Mouse (Mus musculus) ES-Bruce4 (cell line): ENCODE measurements around the gene Mvb12b. TPM values are rescaled to one million over a fixed set of nuclear protein-coding genes. Genes with fewer than 3 reads are reported as not detected.

Experiments
- H3K27ac ChIP-seq: 2 replicates; pipeline ENCODE4 v1.5.1; 2012; ENCODE audit warnings: low read length, inconsistent platforms; ENCODE audit not compliant: insufficient read depth
- H3K27me3 ChIP-seq: 2 replicates; pipeline ENCODE4 v1.6.1; 2012; ENCODE audit warnings: mild to moderate bottlenecking, low read length, inconsistent platforms; ENCODE audit not compliant: control insufficient read depth, poor library complexity, insufficient read depth, severe bottlenecking
- H3K36me3 ChIP-seq: 2 replicates; pipeline ENCODE4 v1.6.1; 2012; ENCODE audit warnings: inconsistent platforms, mild to moderate bottlenecking, low read length, moderate library complexity; ENCODE audit not compliant: control insufficient read depth, poor library complexity, insufficient read depth, severe bottlenecking
- H3K4me1 ChIP-seq: one replicate; pipeline ENCODE4 v1.8.1; 2011; ENCODE audit warnings: low read length; ENCODE audit not compliant: control insufficient read depth, insufficient read depth
- H3K4me3 ChIP-seq: 2 replicates; pipeline ENCODE4 v1.5.1; 2011; ENCODE audit warnings: low read depth, mild to moderate bottlenecking, low read length
- H3K9ac ChIP-seq: 2 replicates; pipeline ENCODE4 v1.6.1; 2012; ENCODE audit warnings: low read depth, mild to moderate bottlenecking, inconsistent platforms; ENCODE audit not compliant: poor library complexity, severe bottlenecking
- H3K9me3 ChIP-seq: replicated peaks from 2 replicates; pipeline ENCODE4 v1.6.1; 2012; ENCODE audit warnings: mild to moderate bottlenecking, low read length, inconsistent platforms; ENCODE audit not compliant: control insufficient read depth, poor library complexity, insufficient read depth, severe bottlenecking
- CTCF ChIP-seq: IDR thresholded peaks from one replicate; pipeline ENCODE4 v1.8.1; 2011; ENCODE audit warnings: low read depth, low read length
- EP300 ChIP-seq: IDR thresholded peaks from 2 replicates; pipeline ENCODE4 v1.6.1; 2011; ENCODE audit warnings: low read depth, low read length; ENCODE audit not compliant: insufficient read depth
- POLR2A ChIP-seq: IDR thresholded peaks from one replicate; pipeline ENCODE4 v1.8.1; 2011; ENCODE audit warnings: low read length; ENCODE audit not compliant: insufficient read depth
- polyA plus RNA-seq: library from polyadenylated mRNA; stranded (reverse); fragments of >200 nt; gene quantifications from 2 replicates; pipeline ENCODE4 v1.2.4, GENCODE M21; 2011; ENCODE audit warnings: low read depth; ENCODE audit not compliant: missing spikeins, insufficient read depth, insufficient read length

Gene Mvb12b
- polyA plus RNA-seq, 1 experiment = 11.5 TPM

GRCm38 (mm10) chr2:33737128-33737527 is 150.6 kb downstream of the Mvb12b start:
- H3K36me3 ChIP-seq = no peaks in the 10 kb centered on the region
- TF ChIP-seq POLR2A = no peak
- no peak for TF ChIP-seq EP300
- TF ChIP-seq CTCF = no peak
- no peaks in the 10 kb centered on the region for H3K27me3 ChIP-seq
- no peaks in the 10 kb centered on the region for H3K4me1 ChIP-seq
- no peak overlapping the region for H3K4me3 ChIP-seq
- no peak overlapping the region for H3K9ac ChIP-seq
- no peaks in the 10 kb centered on the region for H3K9me3 ChIP-seq
- no peak overlapping the region for H3K27ac ChIP-seq

- Histone ChIP-seq H3K27ac (no peak overlapping the region), H3K9me3 (no peaks in the 10 kb centered on the region), H3K27me3 (no peaks in the 10 kb centered on the region), H3K9ac (no peak overlapping the region), H3K4me1 (no peaks in the 10 kb centered on the region), H3K4me3 (no peak overlapping the region), H3K36me3 (no peaks in the 10 kb centered on the region)
- peak; percentile 95 for TF ChIP-seq CTCF
- TF ChIP-seq POLR2A = no peak
- no peak for TF ChIP-seq EP300
Measured at GRCm38 (mm10) chr2:33736722-33737121, 151.0 kb downstream of the Mvb12b start.

DNA sequence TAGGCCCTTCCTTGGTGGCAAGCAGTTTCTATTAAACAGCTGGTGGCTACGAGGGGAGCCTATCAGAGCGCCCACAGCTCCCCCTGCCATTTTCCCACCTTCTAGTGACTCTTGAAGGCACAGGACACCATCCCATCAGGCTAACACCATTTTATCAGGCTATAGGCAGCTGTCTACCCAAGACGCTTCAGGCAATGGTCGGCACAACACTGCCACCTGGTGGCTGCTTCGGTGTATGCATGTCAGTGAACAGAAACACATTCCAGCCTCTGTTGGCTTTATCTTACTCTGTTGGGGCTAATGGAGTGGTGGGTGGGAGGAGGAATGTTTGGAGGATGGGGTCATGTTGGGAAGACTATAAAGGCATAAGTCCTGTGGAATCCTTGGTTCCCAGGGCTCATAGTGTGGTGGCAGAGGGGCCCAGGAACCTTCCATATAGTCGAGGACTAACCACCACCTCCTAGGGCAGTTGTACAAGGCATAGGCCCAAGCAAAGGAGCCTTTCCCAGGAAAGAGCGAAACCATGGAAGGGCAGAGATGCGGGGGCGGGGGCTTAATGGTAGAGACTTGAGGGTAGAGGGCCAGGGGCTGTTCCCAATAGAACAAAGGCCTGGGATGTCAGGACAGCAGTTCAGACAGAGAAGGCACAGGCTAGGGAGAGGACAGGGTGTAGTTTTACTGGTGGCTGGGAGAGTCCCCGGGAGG is 152.8 kb downstream of the Mvb12b start:
- Histone ChIP-seq H3K27me3 (no peaks in the 10 kb centered on the region), H3K9me3 (no peaks in the 10 kb centered on the region), H3K27ac (no peak overlapping the region), H3K4me1 (no peaks in the 10 kb centered on the region), H3K36me3 (no peaks in the 10 kb centered on the region), H3K9ac (no peak overlapping the region), H3K4me3 (no peak overlapping the region)
- TF ChIP-seq CTCF = peak; percentile 98
- TF ChIP-seq EP300 = no peak
- no peak for TF ChIP-seq POLR2A

- Histone ChIP-seq H3K9ac (no peak overlapping the region), H3K4me3 (no peak overlapping the region), H3K9me3 (no peaks in the 10 kb centered on the region), H3K27ac (no peak overlapping the region), H3K36me3 (no peaks in the 10 kb centered on the region), H3K27me3 (no peaks in the 10 kb centered on the region), H3K4me1 (no peaks in the 10 kb centered on the region)
- TF ChIP-seq POLR2A = no peak
- TF ChIP-seq EP300 = no peak
- no peak for TF ChIP-seq CTCF
Measured at GRCm38 (mm10) chr2:33729701-33730100, 158.0 kb downstream of the Mvb12b start.

DNA sequence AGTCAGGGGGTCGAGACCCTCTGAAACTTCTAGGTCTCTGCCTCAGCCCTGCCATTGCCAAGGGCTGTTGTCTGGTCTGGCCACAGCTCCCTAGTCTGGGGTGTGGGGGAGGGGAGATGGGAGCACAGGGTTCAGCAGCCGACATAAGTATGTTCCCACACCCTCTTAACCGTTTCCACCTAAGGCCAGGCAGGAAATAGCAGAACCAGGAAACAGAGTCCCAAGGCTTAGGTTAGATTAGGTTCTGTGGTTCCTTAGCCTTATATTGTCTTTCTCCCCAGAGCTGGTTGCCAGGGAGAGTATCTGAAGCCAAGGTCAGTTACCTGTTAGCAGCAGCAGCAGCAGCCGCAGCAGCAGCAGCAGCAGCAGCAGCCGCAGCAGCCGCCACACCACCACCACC is 160.5 kb downstream of the Mvb12b start:
- Histone ChIP-seq H3K27me3 (no peaks in the 10 kb centered on the region), H3K36me3 (no peaks in the 10 kb centered on the region), H3K27ac (no peak overlapping the region), H3K9me3 (no peaks in the 10 kb centered on the region), H3K4me1 (no peaks in the 10 kb centered on the region), H3K4me3 (no peak overlapping the region), H3K9ac (no peak overlapping the region)
- TF ChIP-seq POLR2A (no peak), EP300 (no peak), CTCF (no peak)

- H3K9ac ChIP-seq = no peak overlapping the region
- H3K27ac ChIP-seq = no peak overlapping the region
- no peaks in the 10 kb centered on the region for H3K27me3 ChIP-seq
- no peaks in the 10 kb centered on the region for H3K4me1 ChIP-seq
- H3K9me3 ChIP-seq = no peaks in the 10 kb centered on the region
- no peaks in the 10 kb centered on the region for H3K36me3 ChIP-seq
- H3K4me3 ChIP-seq = no peak overlapping the region
- TF ChIP-seq EP300 (no peak), CTCF (no peak), POLR2A (no peak)
Measured at GRCm38 (mm10) chr2:33720380-33720898, 167.3 kb downstream of the Mvb12b start.
